Mouse (Mus musculus) thymus, adult 2 months (tissue): ENCODE measurements around the gene Serpina3j.

Experiments
- CTCF ChIP-seq: fragments of 200-500 bp; IDR thresholded peaks from 2 replicates; pipeline ENCODE4 v1.5.1; 2012; ENCODE audit warnings: mild to moderate bottlenecking, control low read depth, low read length, moderate library complexity, borderline replicate concordance; ENCODE audit not compliant: control insufficient read depth, poor library complexity, insufficient read depth; ENCODE audit errors: extremely low read depth
- POLR2A ChIP-seq: fragments of 200-500 bp; IDR thresholded peaks from 2 replicates; pipeline ENCODE4 v1.6.1; 2012; ENCODE audit warnings: mild to moderate bottlenecking, low read length, control low read depth, moderate library complexity; ENCODE audit not compliant: control insufficient read depth, poor library complexity, insufficient read depth; ENCODE audit errors: extremely low read depth

DNA sequence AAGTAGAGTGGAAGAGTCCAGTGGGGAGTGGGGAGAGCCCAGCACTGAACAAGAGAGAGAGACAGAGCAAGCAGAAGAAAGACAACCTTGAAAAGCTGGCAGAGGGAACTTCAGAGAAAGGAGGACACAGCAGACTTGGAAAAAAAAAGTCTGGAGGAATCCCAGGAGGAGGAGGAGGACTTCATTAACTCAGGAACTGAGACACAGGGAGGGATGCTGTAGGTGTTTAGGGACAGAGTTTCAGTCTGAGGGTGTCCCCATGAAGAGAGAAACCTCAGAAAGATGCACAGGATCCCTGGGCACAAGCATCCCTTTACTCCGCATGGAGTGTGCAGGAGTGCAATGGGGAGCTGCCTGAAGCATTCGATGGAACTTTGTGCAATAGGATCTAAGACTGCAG lies 16.3 kb upstream of the Serpina3j start:
- TF ChIP-seq POLR2A (no peak), CTCF (no peak)
